Mouse (Mus musculus) ES-E14 (cell line): ENCODE measurements at regions not wholly inside any gene's neighbourhood (a gene's known extent, or its start where the extent isn't known, plus 50 kb on each side); places are given as distances from the start of the nearest gene placed in this dataset.

Experiments
- DNase-seq: peaks from one replicate; pipeline ENCODE4 v3.0.0-alpha.2; 2013; ENCODE audit warnings: low read depth, low spot score
- H3K27ac ChIP-seq: 2 replicates; pipeline ENCODE4 v1.5.1; 2012; ENCODE audit warnings: low read depth, mild to moderate bottlenecking, low read length, moderate library complexity, mixed read lengths; ENCODE audit not compliant: poor library complexity, insufficient read depth, severe bottlenecking
- H3K36me3 ChIP-seq: 2 replicates; pipeline ENCODE4 v1.6.1; 2012; ENCODE audit warnings: mild to moderate bottlenecking, low read length, moderate library complexity, mixed read lengths; ENCODE audit not compliant: control insufficient read depth, poor library complexity, insufficient read depth, severe bottlenecking
- H3K4me1 ChIP-seq, 2 experiments: fragments of 150-350 bp in 1 of 2; sonication (generic) in 1 of 2; 2 replicates each; pipeline ENCODE4 v1.6.1; 2012; ENCODE audit warnings: low read length in 2 of 2, mild to moderate bottlenecking in 1 of 2, mixed read lengths in 1 of 2; ENCODE audit not compliant: control insufficient read depth in 2 of 2, insufficient read depth in 2 of 2, poor library complexity in 1 of 2
- H3K4me3 ChIP-seq, 2 experiments: fragments of 150-350 bp in 1 of 2; sonication (generic) in 1 of 2; 2 replicates each; pipeline ENCODE4 v1.5.1; 2012; ENCODE audit warnings: low read length in 2 of 2, low read depth in 1 of 2, mild to moderate bottlenecking in 1 of 2, mixed read lengths in 1 of 2; ENCODE audit not compliant: insufficient read depth in 1 of 2, poor library complexity in 1 of 2, severe bottlenecking in 1 of 2
- H3K9ac ChIP-seq: 2 replicates; pipeline ENCODE4 v1.6.1; 2012; ENCODE audit warnings: low read depth, mild to moderate bottlenecking, low read length, mixed read lengths; ENCODE audit not compliant: poor library complexity, insufficient read depth, severe bottlenecking
- H3K9me3 ChIP-seq: fragments of 150-350 bp; sonication (generic); 2 replicates; pipeline ENCODE4 v1.6.1; 2012; ENCODE audit warnings: low read depth, mild to moderate bottlenecking, low read length; ENCODE audit not compliant: control insufficient read depth, insufficient read depth
- CHD2 ChIP-seq: IDR thresholded peaks from 2 replicates; pipeline ENCODE4 v1.6.1; 2014; ENCODE audit warnings: mild to moderate bottlenecking, low read depth, low read length, inconsistent platforms
- HCFC1 ChIP-seq: IDR thresholded peaks from 2 replicates; pipeline ENCODE4 v1.6.1; 2012; ENCODE audit warnings: low read length, inconsistent platforms, borderline replicate concordance; ENCODE audit not compliant: insufficient read depth
- MAFK ChIP-seq: IDR thresholded peaks from 2 replicates; pipeline ENCODE4 v1.6.1; 2014; ENCODE audit warnings: mild to moderate bottlenecking, low read depth, low read length, inconsistent platforms; ENCODE audit not compliant: insufficient read depth
- ZC3H11A ChIP-seq: IDR thresholded peaks from 2 replicates; pipeline ENCODE4 v1.6.1; 2012; ENCODE audit warnings: low read depth, mild to moderate bottlenecking, inconsistent platforms, low read length, borderline replicate concordance
- ZNF384 ChIP-seq: IDR thresholded peaks from 2 replicates; pipeline ENCODE4 v1.6.1; 2012; ENCODE audit warnings: low read depth, low read length, inconsistent platforms
- in situ Hi-C, 2 experiments: fragments of 600-800 bp; cut with MboI; formaldehyde crosslinking; loops; one replicate each; pipeline ENCODE4 v1.15.1; 2025; ENCODE audit warnings: low sequenced_read_pairs in 2 of 2, inconsistent platforms in 1 of 2; ENCODE audit not compliant: unreplicated experiment in 2 of 2

GRCm38 (mm10) chr15:17715584-17715983, 987.0 kb downstream of the Cdh9 start:
- no peak for DNase-seq
- no peaks in the 10 kb centered on the region for H3K4me1 ChIP-seq
- no peaks in the 10 kb centered on the region for H3K9me3 ChIP-seq
- no peak overlapping the region for H3K27ac ChIP-seq
- no peak overlapping the region for H3K4me3 ChIP-seq
- TF ChIP-seq HCFC1 (no peak), CHD2 (no peak), ZNF384 (no peak), ZC3H11A (no peak)
- in situ Hi-C loops: no loop called here
- no peak overlapping the region for H3K9ac ChIP-seq
- no peaks in the 10 kb centered on the region for H3K36me3 ChIP-seq

DNA sequence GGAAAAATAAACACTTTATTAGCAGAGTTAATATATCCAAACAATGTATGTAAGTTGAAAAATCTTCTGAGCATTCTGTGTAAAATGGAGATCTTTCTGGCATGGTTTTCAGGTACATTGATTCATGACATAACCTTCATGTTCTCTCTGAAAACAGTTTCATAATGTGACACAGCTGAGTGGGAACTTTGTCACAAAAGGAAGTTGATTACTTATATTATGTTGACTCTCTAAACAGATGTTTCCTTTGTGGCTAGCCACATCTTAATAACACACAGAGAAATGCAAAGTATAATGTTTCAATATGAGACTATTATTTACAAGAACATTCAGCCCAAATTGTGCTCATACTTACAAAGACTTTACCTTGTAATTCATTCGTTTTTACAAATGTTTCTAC, 1002.1 kb downstream of the Cdh9 start:
- no peak for DNase-seq
- no peak overlapping the region for H3K4me3 ChIP-seq
- in situ Hi-C loops: no loop called here
- no peak overlapping the region for H3K27ac ChIP-seq
- TF ChIP-seq HCFC1: no peak
- TF ChIP-seq ZC3H11A: no peak
- TF ChIP-seq MAFK: no peak
- H3K9me3 ChIP-seq: no peaks in the 10 kb centered on the region
- no peak overlapping the region for H3K9ac ChIP-seq
- no peaks in the 10 kb centered on the region for H3K4me1 ChIP-seq
- no peaks in the 10 kb centered on the region for H3K36me3 ChIP-seq

GRCm38 (mm10) chr15:17770225-17770677, 1041.7 kb downstream of the Cdh9 start:
- no peaks in the 10 kb centered on the region for H3K4me1 ChIP-seq
- H3K9me3 ChIP-seq: no peaks in the 10 kb centered on the region
- DNase-seq: no peak
- no peak overlapping the region for H3K27ac ChIP-seq
- in situ Hi-C loops: no loop called here
- H3K9ac ChIP-seq: no peak overlapping the region
- H3K4me3 ChIP-seq: no peak overlapping the region
- TF ChIP-seq ZC3H11A (no peak), HCFC1 (no peak), ZNF384 (no peak), CHD2 (no peak), MAFK (no peak)
- no peaks in the 10 kb centered on the region for H3K36me3 ChIP-seq

- in situ Hi-C loops: no loop called here
Observed at GRCm38 (mm10) chr15:17779788-17780187, 1039.0 kb upstream of the Cdh10 start.

GRCm38 (mm10) chr15:17783368-17783767, 1035.4 kb upstream of the Cdh10 start:
- in situ Hi-C loops: no loop called here

More at GRCm38 (mm10) chr15:17779788-17780187, 1039.0 kb upstream of the Cdh10 start:
- Histone ChIP-seq H3K9me3 (no peaks in the 10 kb centered on the region), H3K36me3 (no peaks in the 10 kb centered on the region), H3K9ac (no peak overlapping the region), H3K4me1 (no peaks in the 10 kb centered on the region), H3K27ac (no peak overlapping the region), H3K4me3 (no peak overlapping the region)
- TF ChIP-seq ZC3H11A (no peak), MAFK (no peak), ZNF384 (no peak), HCFC1 (no peak)
- no peak for DNase-seq

More at GRCm38 (mm10) chr15:17783368-17783767, 1035.4 kb upstream of the Cdh10 start:
- H3K4me1 ChIP-seq: no peaks in the 10 kb centered on the region
- no peaks in the 10 kb centered on the region for H3K9me3 ChIP-seq
- no peak overlapping the region for H3K9ac ChIP-seq
- no peak overlapping the region for H3K4me3 ChIP-seq
- TF ChIP-seq CHD2 (no peak), MAFK (no peak), HCFC1 (no peak), ZNF384 (no peak), ZC3H11A (no peak)
- H3K36me3 ChIP-seq: no peaks in the 10 kb centered on the region
- H3K27ac ChIP-seq: no peak overlapping the region
- DNase-seq: no peak
